Mouse (Mus musculus): ENCODE results near the gene Adap1. TPM values are rescaled to one million over a fixed set of nuclear protein-coding genes. Genes with fewer than 3 reads are reported as not detected.

Gene Adap1
- total and polyA plus RNA-seq, 2 experiments from 2014 or later = 141 to 253 TPM

DNA sequence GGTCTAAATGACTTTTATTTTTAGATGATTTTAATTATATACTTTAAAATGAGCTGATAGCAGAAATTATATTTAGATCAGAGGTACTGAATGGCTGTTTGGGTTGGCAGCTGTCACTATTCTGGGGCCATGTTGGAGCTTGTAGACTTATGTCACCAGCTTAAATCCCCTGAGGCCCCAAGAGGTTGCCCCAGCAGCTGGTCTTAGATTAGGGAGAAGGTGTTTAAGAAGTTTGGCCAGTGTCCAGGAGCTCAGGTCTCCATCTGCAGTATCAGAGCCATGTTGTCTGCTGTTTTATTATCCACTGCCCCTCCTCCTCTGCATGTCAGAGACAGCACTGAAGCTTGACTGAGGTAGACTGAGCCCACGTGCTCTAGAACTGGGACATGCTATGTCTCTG lies 82.0 kb downstream of the Adap1 start:
- WGBS = 78% methylated on average over 1 of the region's 1 CpGs
- peak; percentile 51 for DNase-seq (ENCODE audit: low spot score)
- Histone ChIP-seq H3K27ac (ENCODE audit: low read depth, low read length) (no peak overlapping the region), H3K4me3 (ENCODE audit: low read depth, low read length) (no peak overlapping the region), H3K4me2 (ENCODE audit: low read depth, low read length, poor library complexity, severe bottlenecking) (no peak overlapping the region), H3K9ac (replicated peaks; ENCODE audit: low read length, poor library complexity, severe bottlenecking) (no peak overlapping the region), H3K27me3 (ENCODE audit: insufficient read depth, low read length) (no peaks in the 10 kb centered on the region), H3K4me1 (ENCODE audit: insufficient read depth, low read length) (no peaks in the 10 kb centered on the region), H3K9me3 (ENCODE audit: low read length) (no peaks in the 10 kb centered on the region), H3K36me3 (ENCODE audit: insufficient read depth, low read length) (peaks cover 70% of the 10 kb centered on the region)
- no peak for ATAC-seq (ENCODE audit: low FRiP score)
- no peak for TF ChIP-seq CTCF (IDR thresholded peaks at IDR 0.05)

- TF ChIP-seq CTCF (IDR thresholded peaks at IDR 0.05) = no peak
- no peaks in the 10 kb centered on the region for H3K9me3 ChIP-seq (ENCODE audit: low read length)
- DNase-seq (ENCODE audit: low spot score) (no peak), ATAC-seq (ENCODE audit: low FRiP score) (no peak)
- WGBS = 90% methylated on average over 15 of the region's 15 CpGs
- H3K27ac ChIP-seq (ENCODE audit: low read depth, low read length) = no peak overlapping the region
- H3K4me3 ChIP-seq (ENCODE audit: low read depth, low read length) = no peak overlapping the region
- no peaks in the 10 kb centered on the region for H3K27me3 ChIP-seq (ENCODE audit: insufficient read depth, low read length)
- H3K4me1 ChIP-seq (ENCODE audit: insufficient read depth, low read length) = no peaks in the 10 kb centered on the region
- no peak overlapping the region for H3K9ac ChIP-seq (replicated peaks; ENCODE audit: low read length, poor library complexity, severe bottlenecking)
- H3K4me2 ChIP-seq (ENCODE audit: low read depth, low read length, poor library complexity, severe bottlenecking) = no peak overlapping the region
- peaks cover 70% of the 10 kb centered on the region for H3K36me3 ChIP-seq (ENCODE audit: insufficient read depth, low read length)
Measured at GRCm38 (mm10) chr5:139241022-139241761, 84.2 kb downstream of the Adap1 start.

GRCm38 (mm10) chr5:139237436-139237835 lies 88.0 kb downstream of the Adap1 start:
- H3K9ac ChIP-seq (replicated peaks; ENCODE audit: low read length, poor library complexity, severe bottlenecking) = no peak overlapping the region
- peaks cover 80% of the 10 kb centered on the region for H3K36me3 ChIP-seq (ENCODE audit: insufficient read depth, low read length)
- TF ChIP-seq CTCF (IDR thresholded peaks at IDR 0.05) = no peak
- H3K27ac ChIP-seq (ENCODE audit: low read depth, low read length) = no peak overlapping the region
- H3K4me1 ChIP-seq (ENCODE audit: insufficient read depth, low read length) = no peaks in the 10 kb centered on the region
- ATAC-seq (ENCODE audit: low FRiP score) = no peak
- no peak overlapping the region for H3K4me3 ChIP-seq (ENCODE audit: low read depth, low read length)
- DNase-seq (ENCODE audit: low spot score) = peak; percentile 17
- no peak overlapping the region for H3K4me2 ChIP-seq (ENCODE audit: low read depth, low read length, poor library complexity, severe bottlenecking)
- H3K9me3 ChIP-seq (ENCODE audit: low read length) = no peaks in the 10 kb centered on the region
- no peaks in the 10 kb centered on the region for H3K27me3 ChIP-seq (ENCODE audit: insufficient read depth, low read length)
- WGBS = 82% methylated on average over 4 of the region's 4 CpGs

- DNase-seq (ENCODE audit: low spot score) (no peak), ATAC-seq (ENCODE audit: low FRiP score) (no peak)
- 95% methylated on average over 4 of the region's 4 CpGs for WGBS
- H3K9ac ChIP-seq (replicated peaks; ENCODE audit: low read length, poor library complexity, severe bottlenecking) = no peak overlapping the region
- no peak overlapping the region for H3K4me3 ChIP-seq (ENCODE audit: low read depth, low read length)
- H3K27ac ChIP-seq (ENCODE audit: low read depth, low read length) = no peak overlapping the region
- H3K4me1 ChIP-seq (ENCODE audit: insufficient read depth, low read length) = no peaks in the 10 kb centered on the region
- H3K27me3 ChIP-seq (ENCODE audit: insufficient read depth, low read length) = no peaks in the 10 kb centered on the region
- H3K36me3 ChIP-seq (ENCODE audit: insufficient read depth, low read length) = peaks cover 82% of the 10 kb centered on the region
- no peak for TF ChIP-seq CTCF (IDR thresholded peaks at IDR 0.05)
- no peak overlapping the region for H3K4me2 ChIP-seq (ENCODE audit: low read depth, low read length, poor library complexity, severe bottlenecking)
- no peaks in the 10 kb centered on the region for H3K9me3 ChIP-seq (ENCODE audit: low read length)
Measured at GRCm38 (mm10) chr5:139234423-139234822, 91.0 kb downstream of the Adap1 start.

DNA sequence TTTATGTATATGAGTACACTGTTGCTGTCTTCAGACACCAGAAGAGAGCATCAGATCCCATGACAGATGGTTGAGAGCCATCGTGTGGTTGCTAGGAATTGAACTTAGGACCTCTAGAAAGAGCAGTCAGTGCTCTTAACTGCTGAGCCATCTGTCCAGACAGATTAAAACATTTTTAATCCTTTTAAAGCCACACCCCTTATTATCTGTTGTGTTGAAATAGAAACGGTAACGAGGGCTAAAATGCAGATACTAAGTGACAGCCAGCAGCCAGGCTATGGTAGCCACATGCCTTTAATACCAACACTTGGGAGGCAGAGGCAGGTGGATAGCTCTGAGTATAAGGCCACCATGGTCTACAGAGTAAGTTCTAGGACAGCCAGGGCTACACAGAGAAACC lies 93.3 kb downstream of the Adap1 start:
- DNase-seq (ENCODE audit: low spot score) (no peak), ATAC-seq (ENCODE audit: low FRiP score) (no peak)
- no peak overlapping the region for H3K4me3 ChIP-seq (ENCODE audit: low read depth, low read length)
- no peaks in the 10 kb centered on the region for H3K4me1 ChIP-seq (ENCODE audit: insufficient read depth, low read length)
- H3K9ac ChIP-seq (replicated peaks; ENCODE audit: low read length, poor library complexity, severe bottlenecking) = no peak overlapping the region
- no peaks in the 10 kb centered on the region for H3K9me3 ChIP-seq (ENCODE audit: low read length)
- peaks cover 73% of the 10 kb centered on the region for H3K36me3 ChIP-seq (ENCODE audit: insufficient read depth, low read length)
- no peak for TF ChIP-seq CTCF (IDR thresholded peaks at IDR 0.05)
- WGBS = 75% methylated on average over 3 of the region's 3 CpGs
- H3K27me3 ChIP-seq (ENCODE audit: insufficient read depth, low read length) = no peaks in the 10 kb centered on the region
- H3K27ac ChIP-seq (ENCODE audit: low read depth, low read length) = no peak overlapping the region
- no peak overlapping the region for H3K4me2 ChIP-seq (ENCODE audit: low read depth, low read length, poor library complexity, severe bottlenecking)

- H3K9ac ChIP-seq (replicated peaks; ENCODE audit: low read length, poor library complexity, severe bottlenecking) = no peak overlapping the region
- no peaks in the 10 kb centered on the region for H3K9me3 ChIP-seq (ENCODE audit: low read length)
- ATAC-seq (ENCODE audit: low FRiP score) = no peak
- no peak for TF ChIP-seq CTCF (IDR thresholded peaks at IDR 0.05)
- no peak overlapping the region for H3K4me3 ChIP-seq (ENCODE audit: low read depth, low read length)
- no peak for DNase-seq (ENCODE audit: low spot score)
- no peak overlapping the region for H3K27ac ChIP-seq (ENCODE audit: low read depth, low read length)
- H3K27me3 ChIP-seq (ENCODE audit: insufficient read depth, low read length) = no peaks in the 10 kb centered on the region
- H3K36me3 ChIP-seq (ENCODE audit: insufficient read depth, low read length) = peaks cover 74% of the 10 kb centered on the region
- 93% methylated on average over 3 of the region's 3 CpGs for WGBS
- H3K4me1 ChIP-seq (ENCODE audit: insufficient read depth, low read length) = no peaks in the 10 kb centered on the region
- H3K4me2 ChIP-seq (ENCODE audit: low read depth, low read length, poor library complexity, severe bottlenecking) = no peak overlapping the region
Measured at GRCm38 (mm10) chr5:139229716-139230115, 95.7 kb downstream of the Adap1 start.
